Mouse (Mus musculus): ENCODE data around the gene AI182371.

AI182371 gene

GRCm38 (mm10) chr2:35038580-35039375 is 62.6 kb downstream of the AI182371 start:
- H3K4me3 ChIP-seq (replicated peaks; ENCODE audit: low read length): no peak overlapping the region
- no peak for TF ChIP-seq NANOG (IDR thresholded peaks at IDR 0.05; ENCODE audit: borderline replicate concordance, low read length)
- TF ChIP-seq POU5F1 (IDR thresholded peaks at IDR 0.05; ENCODE audit: borderline replicate concordance, low read length): no peak
- no peak for TF ChIP-seq CTCF (conservative IDR thresholded peaks at IDR 0.05; ENCODE audit: low read length)
- no peaks in the 10 kb centered on the region for H3K9me3 ChIP-seq (ENCODE audit: low read length)
- H3K4me1 ChIP-seq (replicated peaks; ENCODE audit: low read depth, low read length): 0 out of 2 replicates have a peak, but pooled peaks cover 2% of the 10 kb centered on the region
- no peaks in the 10 kb centered on the region for H3K36me3 ChIP-seq (ENCODE audit: insufficient read depth, low read length)
- H3K27me3 ChIP-seq (ENCODE audit: insufficient read depth, low read length): peaks cover 4% of the 10 kb centered on the region
